Mouse (Mus musculus): ENCODE results near the gene Efcab7. TPM values are rescaled to one million over a fixed set of nuclear protein-coding genes. Genes with fewer than 3 reads are reported as not detected.

Efcab7 gene
- 13.1 and 20.1 TPM in 2 replicates for polyA plus RNA-seq (2015; fragmentation: Nextera tagmentation; extraction: Ambion mirVana)

DNA sequence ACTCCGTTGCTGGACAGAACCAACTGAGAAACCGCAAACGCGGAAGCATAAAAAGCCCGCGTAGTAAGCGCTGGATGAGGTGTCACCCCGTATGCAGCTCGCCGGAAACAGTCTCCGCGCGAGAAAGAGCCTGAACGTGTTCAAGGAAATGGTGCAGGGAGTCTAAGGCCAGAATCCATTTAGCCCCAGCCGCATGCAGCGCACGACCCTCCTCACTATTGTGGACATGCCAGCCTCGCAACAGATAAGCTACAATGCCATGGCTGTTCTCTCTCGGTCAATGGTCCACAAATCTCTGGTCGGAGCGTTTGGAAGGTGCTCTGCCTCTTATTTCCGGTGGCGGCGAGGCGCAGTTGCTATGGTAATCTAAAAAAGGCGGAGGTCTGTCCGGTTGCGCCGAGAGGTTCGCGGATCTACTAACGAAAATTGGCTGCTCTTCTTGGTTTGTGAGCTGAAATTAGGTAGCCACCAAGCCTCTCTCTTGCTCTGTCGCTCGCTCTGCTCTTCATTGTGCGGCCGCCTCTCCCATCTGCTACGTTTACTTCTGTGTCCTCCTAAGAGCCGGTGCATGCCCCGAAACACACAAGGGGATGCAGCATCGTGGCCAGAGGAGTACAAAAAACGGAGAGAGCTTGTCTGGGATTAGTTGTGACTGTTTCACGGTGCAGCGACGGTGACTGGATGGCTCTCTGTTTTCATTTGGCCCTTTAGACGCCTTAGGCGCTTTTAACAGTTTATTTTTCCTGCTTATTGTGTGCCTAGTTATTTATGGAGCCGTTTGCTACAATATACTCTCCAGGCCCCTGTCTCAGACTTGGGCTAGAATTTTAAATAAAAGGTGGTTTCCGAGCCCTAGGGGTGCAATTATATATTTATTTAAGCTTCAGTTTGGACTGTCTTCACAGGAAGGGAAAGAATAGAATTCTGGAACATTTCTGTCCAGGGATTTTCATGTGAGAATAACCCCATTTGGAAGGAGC is at the start of gene Efcab7:
Gene Efcab7 (plus strand): TSS at position 105 of the 980 bp plus-strand sequence.
- Histone ChIP-seq H3K4me2 (replicated peaks) (peak within 1 kb of the TSS; percentile 61), H3K4me3 (replicated peaks) (peak within 1 kb of the TSS; percentile 61), H3K36me3 (no peaks in the 10 kb centered on the region), H3K4me1 (replicated peaks) (no peaks in the 10 kb centered on the region), H3K27me3 (replicated peaks) (no peaks in the 10 kb centered on the region), H3K9ac (peak within 1 kb of the TSS; percentile 70), H3K9me3 (no peaks in the 10 kb centered on the region), H3K27ac (peak within 1 kb of the TSS; percentile 83; the same call in 1 of the 2 replicates)
- ATAC-seq: peak; percentile 94
- under 1% methylated on average over 48 of the region's 48 CpGs for WGBS

- 93% methylated on average over 6 of the region's 6 CpGs for WGBS
- Histone ChIP-seq H3K27ac (no peak overlapping the region), H3K9me3 (no peaks in the 10 kb centered on the region), H3K9ac (no peak overlapping the region), H3K4me2 (replicated peaks) (no peak overlapping the region), H3K4me1 (replicated peaks) (no peaks in the 10 kb centered on the region), H3K4me3 (replicated peaks) (no peak overlapping the region), H3K27me3 (replicated peaks) (no peaks in the 10 kb centered on the region), H3K36me3 (no peaks in the 10 kb centered on the region)
- no peak for ATAC-seq
Measured at GRCm38 (mm10) chr4:99792365-99792764, 36.6 kb upstream of the Efcab7 start.

GRCm38 (mm10) chr4:99816697-99817460 is 12.1 kb upstream of the Efcab7 start:
- Histone ChIP-seq H3K4me2 (replicated peaks) (no peak overlapping the region), H3K27me3 (replicated peaks) (no peaks in the 10 kb centered on the region), H3K36me3 (no peaks in the 10 kb centered on the region), H3K4me3 (replicated peaks) (no peak overlapping the region), H3K27ac (no peak overlapping the region), H3K4me1 (replicated peaks) (no peaks in the 10 kb centered on the region), H3K9me3 (no peaks in the 10 kb centered on the region), H3K9ac (no peak overlapping the region)
- peak; percentile 97 for ATAC-seq
- 62% methylated on average over 7 of the region's 7 CpGs for WGBS

DNA sequence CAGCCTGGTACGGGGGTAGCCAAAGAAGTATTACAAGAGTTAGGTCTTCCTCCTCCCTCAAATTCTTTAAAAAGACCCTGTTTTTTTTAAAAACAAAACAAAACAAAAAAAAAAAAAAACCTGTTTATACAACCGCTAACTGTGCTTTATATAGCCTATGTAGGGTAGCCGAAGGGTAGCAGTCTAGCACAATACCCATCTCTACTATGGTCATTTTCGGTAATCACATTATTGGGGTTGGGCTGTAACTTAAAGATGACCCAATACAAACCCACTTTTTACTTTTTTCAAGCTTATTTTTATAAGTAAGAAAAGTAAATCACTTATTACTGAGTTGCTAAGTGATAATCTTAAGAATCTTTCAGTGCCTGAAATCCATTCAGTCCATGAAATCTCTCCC is 661 bp upstream of the Efcab7 start:
- H3K9me3 ChIP-seq: no peaks in the 10 kb centered on the region
- no peak for ATAC-seq
- H3K4me1 ChIP-seq (replicated peaks): no peaks in the 10 kb centered on the region
- peak overlapping the region; percentile 61 for H3K4me3 ChIP-seq (replicated peaks)
- no peaks in the 10 kb centered on the region for H3K36me3 ChIP-seq
- H3K27me3 ChIP-seq (replicated peaks): no peaks in the 10 kb centered on the region
- H3K27ac ChIP-seq: no peak overlapping the region
- peak overlapping the region; percentile 61 for H3K4me2 ChIP-seq (replicated peaks)
- WGBS: 60% methylated on average over 4 of the region's 4 CpGs
- no peak overlapping the region for H3K9ac ChIP-seq

GRCm38 (mm10) chr4:99828739-99829093 is 282 bp upstream of the Efcab7 start:
- no peak overlapping the region for H3K27ac ChIP-seq
- H3K9ac ChIP-seq: peak overlapping the region; percentile 70
- peak; percentile 55; the same call in 1 of the 2 replicates for ATAC-seq

DNA sequence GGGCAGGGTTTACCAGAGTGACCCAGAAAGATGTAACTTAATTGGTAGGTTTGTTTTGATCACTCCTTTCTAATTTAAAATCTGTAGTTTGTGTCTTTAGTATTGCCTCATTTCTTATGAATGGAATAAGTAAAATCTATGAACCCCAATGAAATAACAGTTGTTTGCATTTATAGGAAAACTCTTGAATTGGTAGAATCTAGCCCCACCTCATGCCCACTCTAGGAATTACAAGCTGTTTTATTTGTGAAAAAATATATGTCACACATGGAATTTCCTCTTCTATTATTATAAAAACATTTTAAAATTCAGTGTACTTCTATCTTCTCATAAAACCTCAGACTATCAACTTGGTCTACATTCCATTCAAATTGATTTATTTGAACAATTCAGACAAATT is 52.9 kb downstream of the Efcab7 start:
- no peaks in the 10 kb centered on the region for H3K36me3 ChIP-seq
- no peak overlapping the region for H3K9ac ChIP-seq
- H3K9me3 ChIP-seq: no peaks in the 10 kb centered on the region
- no peaks in the 10 kb centered on the region for H3K4me1 ChIP-seq (replicated peaks)
- H3K4me3 ChIP-seq (replicated peaks): no peak overlapping the region
- no peaks in the 10 kb centered on the region for H3K27me3 ChIP-seq (replicated peaks)
- no peak overlapping the region for H3K27ac ChIP-seq
- no peak overlapping the region for H3K4me2 ChIP-seq (replicated peaks)
- ATAC-seq: no peak

More at GRCm38 (mm10) chr4:99828739-99829093, 282 bp upstream of the Efcab7 start:
- peak overlapping the region; percentile 61 for H3K4me2 ChIP-seq (replicated peaks)
- no peaks in the 10 kb centered on the region for H3K27me3 ChIP-seq (replicated peaks)
- H3K36me3 ChIP-seq: no peaks in the 10 kb centered on the region
- H3K4me1 ChIP-seq (replicated peaks): no peaks in the 10 kb centered on the region
- H3K4me3 ChIP-seq (replicated peaks): peak overlapping the region; percentile 61
- WGBS: 0% methylated on average over 7 of the region's 7 CpGs
- H3K9me3 ChIP-seq: no peaks in the 10 kb centered on the region

DNA sequence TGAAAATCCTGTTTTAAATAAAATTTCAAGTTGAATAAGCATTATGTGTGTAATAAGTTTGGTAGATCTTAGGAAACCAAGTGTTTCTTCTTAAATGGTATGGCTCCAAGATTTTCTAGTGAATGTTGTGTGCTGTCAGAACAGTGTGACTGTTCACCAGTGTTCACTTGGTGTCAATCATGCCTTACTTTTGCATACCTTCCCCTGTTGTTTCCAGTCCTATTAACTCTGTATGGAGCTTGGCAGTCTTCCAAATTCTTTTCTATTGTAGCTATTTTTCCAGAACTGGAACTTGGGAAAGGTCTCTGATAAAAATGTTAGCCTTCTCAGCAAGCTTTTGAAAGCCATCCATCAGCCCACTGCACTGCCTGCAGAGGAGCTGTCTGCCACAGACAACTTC is 53.4 kb downstream of the Efcab7 start:
- Histone ChIP-seq H3K9ac (no peak overlapping the region), H3K36me3 (no peaks in the 10 kb centered on the region), H3K4me1 (replicated peaks) (no peaks in the 10 kb centered on the region), H3K27ac (no peak overlapping the region), H3K27me3 (replicated peaks) (no peaks in the 10 kb centered on the region), H3K4me3 (replicated peaks) (no peak overlapping the region), H3K9me3 (no peaks in the 10 kb centered on the region), H3K4me2 (replicated peaks) (no peak overlapping the region)
- no peak for ATAC-seq

DNA sequence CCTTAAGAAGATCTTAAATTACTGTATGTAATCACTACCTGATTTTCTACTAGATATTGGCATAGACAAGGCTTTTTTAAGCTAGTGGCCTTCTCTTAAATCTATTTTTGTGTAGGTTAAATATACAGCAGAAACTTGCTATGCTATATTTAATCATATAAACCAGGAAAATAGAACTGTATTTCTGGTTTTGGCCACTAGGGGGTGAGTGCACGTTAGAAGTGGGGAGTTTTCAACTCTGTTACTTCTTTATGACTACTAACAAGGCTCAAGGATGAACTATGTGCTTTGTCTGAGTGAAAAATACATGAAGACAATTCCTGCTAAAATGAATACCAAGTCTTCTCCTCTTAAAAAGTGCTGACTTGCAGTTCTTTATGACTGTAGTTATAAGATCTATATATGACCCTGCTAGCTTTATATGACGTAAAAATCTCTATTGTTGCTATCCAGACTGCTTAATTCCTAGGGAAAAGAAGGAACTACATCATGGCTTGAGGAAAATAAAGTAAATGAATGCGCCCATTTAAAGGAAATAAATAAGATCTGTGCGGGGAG is 85.0 kb downstream of the Efcab7 start:
- no peaks in the 10 kb centered on the region for H3K4me1 ChIP-seq (replicated peaks)
- no peak overlapping the region for H3K4me2 ChIP-seq (replicated peaks)
- H3K36me3 ChIP-seq: no peaks in the 10 kb centered on the region
- H3K27ac ChIP-seq: no peak overlapping the region
- H3K9ac ChIP-seq: no peak overlapping the region
- 67% methylated on average over 4 of the region's 4 CpGs for WGBS
- no peak for ATAC-seq
- no peak overlapping the region for H3K4me3 ChIP-seq (replicated peaks)
- no peaks in the 10 kb centered on the region for H3K9me3 ChIP-seq
- H3K27me3 ChIP-seq (replicated peaks): no peaks in the 10 kb centered on the region

DNA sequence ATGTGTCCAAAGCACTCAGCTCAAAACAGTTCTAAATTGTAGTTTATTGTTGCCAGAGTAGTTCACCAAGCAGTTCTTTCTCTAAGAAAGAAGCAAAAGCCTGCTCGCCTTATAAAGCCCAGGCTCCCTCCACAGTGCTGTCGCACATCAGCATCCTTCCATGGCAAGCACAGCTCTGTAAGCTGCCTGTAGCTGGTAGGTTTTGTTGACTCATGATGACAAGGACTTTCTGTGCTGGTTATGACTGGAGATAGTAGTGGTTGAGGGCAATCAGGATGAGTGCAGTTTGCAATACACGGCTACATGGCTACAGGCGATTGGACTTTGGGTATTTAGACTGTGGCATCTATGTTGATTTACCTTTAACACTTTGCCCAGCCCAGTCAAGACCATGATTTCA is 97.4 kb downstream of the Efcab7 start:
- H3K36me3 ChIP-seq: no peaks in the 10 kb centered on the region
- H3K9ac ChIP-seq: no peak overlapping the region
- ATAC-seq: no peak
- no peaks in the 10 kb centered on the region for H3K27me3 ChIP-seq (replicated peaks)
- no peak overlapping the region for H3K4me2 ChIP-seq (replicated peaks)
- peaks cover 6% of the 10 kb centered on the region for H3K4me1 ChIP-seq (replicated peaks)
- no peak overlapping the region for H3K4me3 ChIP-seq (replicated peaks)
- no peak overlapping the region for H3K27ac ChIP-seq
- H3K9me3 ChIP-seq: no peaks in the 10 kb centered on the region
- WGBS: 90% methylated on average over 4 of the region's 4 CpGs

DNA sequence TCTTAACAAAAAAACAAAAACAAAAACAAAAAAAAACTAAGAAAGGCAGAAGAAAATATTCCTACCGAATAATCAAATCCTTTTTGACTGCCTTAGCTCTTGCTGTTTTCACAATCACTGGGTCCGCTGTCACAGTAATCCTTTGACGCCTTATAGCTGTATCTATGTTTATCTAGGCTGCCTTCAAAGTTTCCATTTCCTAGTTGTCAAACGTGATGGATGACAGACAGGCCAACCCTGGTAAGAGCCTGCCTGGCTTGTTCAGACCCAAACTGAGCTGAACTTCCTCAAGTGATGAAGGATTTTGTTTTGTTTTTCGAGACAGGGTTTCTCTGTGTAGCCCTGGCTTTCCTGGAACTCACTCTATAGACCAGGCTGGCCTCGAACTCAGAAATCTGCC is 99.5 kb downstream of the Efcab7 start:
- ATAC-seq: no peak
- H3K4me3 ChIP-seq (replicated peaks): no peak overlapping the region
- H3K9ac ChIP-seq: no peak overlapping the region
- H3K9me3 ChIP-seq: no peaks in the 10 kb centered on the region
- H3K4me1 ChIP-seq (replicated peaks): peaks cover 11% of the 10 kb centered on the region
- peak overlapping the region; percentile 91; the same call in 1 of the 2 replicates for H3K4me2 ChIP-seq (replicated peaks)
- 44% methylated on average over 6 of the region's 6 CpGs for WGBS
- no peak overlapping the region for H3K27ac ChIP-seq
- H3K27me3 ChIP-seq (replicated peaks): no peaks in the 10 kb centered on the region
- no peaks in the 10 kb centered on the region for H3K36me3 ChIP-seq

GRCm38 (mm10) chr4:99929149-99929612 is 100.2 kb downstream of the Efcab7 start, which contains the start of gene Pgm1:
TSS of gene Pgm1 (plus strand) at chr4:99929414.
- peak within 1 kb of the TSS; percentile 77 for H3K9ac ChIP-seq
- H3K36me3 ChIP-seq: no peaks in the 10 kb centered on the region
- peaks cover 11% of the 10 kb centered on the region for H3K4me1 ChIP-seq (replicated peaks)
- peak within 1 kb of the TSS; percentile 99 for H3K27ac ChIP-seq
- WGBS: 2% methylated on average over 23 of the region's 23 CpGs
- no peaks in the 10 kb centered on the region for H3K27me3 ChIP-seq (replicated peaks)
- peak within 1 kb of the TSS; percentile 91 for H3K4me2 ChIP-seq (replicated peaks)
- no peaks in the 10 kb centered on the region for H3K9me3 ChIP-seq
- peak; percentile 92 for ATAC-seq
- H3K4me3 ChIP-seq (replicated peaks): peak within 1 kb of the TSS; percentile 71
